Mouse (Mus musculus): ENCODE results near the gene Abca8b.
"Not testable (repeated sequence)": the region's sequence is repeated elsewhere in the genome, so short reads cannot be mapped to it uniquely, and the experiment has no call there.

Gene Abca8b

GRCm38 (mm10) chr11:109913156-109913555, 82.5 kb downstream of the Abca8b start:
- not testable (repeated sequence) for DNase-seq (ENCODE audit: low spot score)

GRCm38 (mm10) chr11:109912118-109912517, 83.5 kb downstream of the Abca8b start:
- DNase-seq (ENCODE audit: low spot score) = not testable (repeated sequence)

- no peak for DNase-seq (ENCODE audit: low spot score)
These were observed 85.8 kb downstream of the Abca8b start for GRCm38 (mm10) chr11:109909801-109910200.

GRCm38 (mm10) chr11:109908207-109909031, 87.2 kb downstream of the Abca8b start:
- no peak for DNase-seq (ENCODE audit: low spot score)

- DNase-seq (ENCODE audit: low spot score) = no peak
These were observed 88.1 kb downstream of the Abca8b start for GRCm38 (mm10) chr11:109907508-109907907.

- no peak for DNase-seq (ENCODE audit: low spot score)
These were observed 92.7 kb downstream of the Abca8b start for GRCm38 (mm10) chr11:109902616-109903598.

GRCm38 (mm10) chr11:109900491-109901241, 95.0 kb downstream of the Abca8b start:
- no peak for DNase-seq (ENCODE audit: low spot score)

- DNase-seq (ENCODE audit: low spot score) = no peak
These were observed 96.7 kb downstream of the Abca8b start for GRCm38 (mm10) chr11:109898791-109899467.

GRCm38 (mm10) chr11:109895952-109896530, 99.6 kb downstream of the Abca8b start:
- DNase-seq (ENCODE audit: low spot score) = no peak

- no peak for DNase-seq (ENCODE audit: low spot score)
These were observed 100.1 kb downstream of the Abca8b start for GRCm38 (mm10) chr11:109895496-109895895.

- no peak for DNase-seq (ENCODE audit: low spot score)
These were observed 101.5 kb downstream of the Abca8b start for GRCm38 (mm10) chr11:109893894-109894804.

- no peak for DNase-seq (ENCODE audit: low spot score)
These were observed 103.7 kb downstream of the Abca8b start for GRCm38 (mm10) chr11:109891989-109892386.

- no peak for DNase-seq (ENCODE audit: low spot score)
These were observed 104.2 kb downstream of the Abca8b start for GRCm38 (mm10) chr11:109891371-109891988.

GRCm38 (mm10) chr11:109889595-109889994, 106.0 kb downstream of the Abca8b start:
- DNase-seq (ENCODE audit: low spot score) = no peak

GRCm38 (mm10) chr11:109886757-109887156, 108.9 kb downstream of the Abca8b start:
- DNase-seq (ENCODE audit: low spot score) = no peak

GRCm38 (mm10) chr11:109885521-109885920, 110.1 kb downstream of the Abca8b start:
- DNase-seq (ENCODE audit: low spot score) = no peak

GRCm38 (mm10) chr11:109884801-109885200, 110.8 kb downstream of the Abca8b start:
- no peak for DNase-seq (ENCODE audit: low spot score)

GRCm38 (mm10) chr11:109884126-109884525, 111.5 kb downstream of the Abca8b start:
- DNase-seq (ENCODE audit: low spot score) = no peak
